Mouse (Mus musculus): ENCODE results near the gene Glis3. TPM values are rescaled to one million over a fixed set of nuclear protein-coding genes. Genes with fewer than 3 reads are reported as not detected.

The Glis3 gene
- polyA plus RNA-seq, 1 experiment from 2014 or later, result 8.5 TPM

DNA sequence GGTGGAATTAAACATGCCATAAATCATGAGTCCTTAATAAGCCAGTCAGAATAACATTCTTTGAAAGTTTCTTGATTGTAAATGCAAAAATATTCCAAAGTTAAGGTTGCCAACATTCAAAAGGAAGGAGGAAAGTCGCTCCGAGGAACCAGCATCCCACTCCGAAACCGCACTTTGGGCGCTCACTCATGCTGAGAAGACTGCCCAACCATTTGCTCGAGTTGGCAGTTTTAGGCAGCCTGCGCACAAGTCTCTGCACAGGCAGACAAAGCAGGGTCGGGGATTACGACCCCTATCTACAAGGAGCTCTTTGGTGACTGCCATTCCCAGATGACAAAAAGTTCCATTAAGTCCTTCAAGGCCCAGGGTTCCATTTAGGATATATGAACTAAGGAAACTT lies 298.4 kb downstream of the Glis3 start:
- no peaks in the 10 kb centered on the region for H3K9me3 ChIP-seq (replicated peaks)

DNA sequence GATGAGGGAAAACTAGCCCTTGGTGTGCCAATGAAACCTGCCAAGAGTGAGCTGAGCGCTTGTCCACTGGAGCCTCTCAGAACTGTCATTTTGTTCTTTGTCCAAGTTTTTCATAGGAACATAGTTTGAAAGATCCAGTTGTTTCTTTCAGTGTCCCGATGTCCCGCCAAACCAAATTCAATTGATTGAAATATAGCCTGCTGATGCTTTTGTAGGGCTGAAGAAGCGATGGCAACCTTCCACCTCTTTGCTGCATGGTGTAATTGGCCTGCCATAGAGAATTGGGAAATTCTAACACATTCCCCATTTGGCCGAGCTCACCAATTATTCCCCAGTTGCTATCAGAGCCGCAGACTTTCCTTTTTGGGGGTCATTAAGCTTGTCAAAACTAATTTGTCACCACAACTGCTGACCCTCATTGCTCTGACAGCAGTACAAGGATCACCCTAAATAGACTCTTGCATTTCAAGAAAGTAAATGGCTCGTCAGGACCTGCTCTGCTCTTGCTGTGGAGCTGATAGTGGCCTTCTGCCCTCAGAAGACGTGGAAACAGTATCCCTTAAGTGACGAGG lies 299.1 kb downstream of the Glis3 start:
- Histone ChIP-seq H3K4me1 (peaks cover 36% of the 10 kb centered on the region), H3K9ac (no peak overlapping the region), H3K36me3 (no peaks in the 10 kb centered on the region), H3K4me3 (replicated peaks) (no peak overlapping the region), H3K9me3 (replicated peaks) (no peaks in the 10 kb centered on the region), H3K4me2 (replicated peaks) (no peak overlapping the region), H3K27me3 (no peaks in the 10 kb centered on the region), H3K27ac (replicated peaks) (no peak overlapping the region)
- WGBS, result 64% methylated on average over 9 of the region's 9 CpGs
- no peak for ATAC-seq (ENCODE audit: insufficient number of reproducible peaks, low FRiP score, low TSS enrichment, low read depth)

More for the DNA sequence above, 298.4 kb downstream of the Glis3 start:
- no peaks in the 10 kb centered on the region for H3K36me3 ChIP-seq
- H3K27me3 ChIP-seq, result no peaks in the 10 kb centered on the region
- H3K27ac ChIP-seq (replicated peaks), result 0 out of 2 replicates have a peak overlapping the region, but pooled peaks have one; percentile 55
- WGBS, result 65% methylated on average over 9 of the region's 9 CpGs
- H3K4me2 ChIP-seq (replicated peaks), result no peak overlapping the region
- H3K9ac ChIP-seq, result no peak overlapping the region
- no peak overlapping the region for H3K4me3 ChIP-seq (replicated peaks)
- peaks cover 29% of the 10 kb centered on the region for H3K4me1 ChIP-seq
- ATAC-seq (ENCODE audit: insufficient number of reproducible peaks, low FRiP score, low TSS enrichment, low read depth), result no peak

DNA sequence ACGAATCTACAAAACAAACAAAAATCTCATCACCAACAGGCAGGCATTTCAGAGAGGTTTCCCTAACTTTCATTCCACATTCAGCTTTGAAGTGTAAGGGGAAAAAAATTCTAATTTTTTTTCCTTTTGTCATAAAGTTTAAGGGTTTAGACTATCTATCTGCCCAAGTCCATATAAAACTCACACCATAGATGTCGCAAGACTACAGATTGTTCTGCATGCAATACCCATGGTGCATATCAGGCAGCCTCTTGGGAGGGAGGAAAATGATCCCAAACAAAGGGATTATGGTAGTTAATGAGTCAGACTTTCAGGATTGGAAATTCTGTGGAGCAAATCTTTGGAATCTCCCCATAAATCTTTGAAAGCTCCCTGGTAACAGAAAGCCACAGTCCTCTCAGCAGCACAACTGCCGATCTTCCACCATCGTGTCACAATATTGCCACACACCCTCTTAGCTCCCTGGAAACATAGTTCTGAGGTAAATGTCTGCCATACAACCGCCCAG lies 302.0 kb downstream of the Glis3 start:
- H3K4me2 ChIP-seq (replicated peaks), result no peak overlapping the region
- no peak overlapping the region for H3K9ac ChIP-seq
- WGBS, result 82% methylated on average over 5 of the region's 5 CpGs
- peaks cover 44% of the 10 kb centered on the region for H3K4me1 ChIP-seq
- no peaks in the 10 kb centered on the region for H3K36me3 ChIP-seq
- no peak for ATAC-seq (ENCODE audit: insufficient number of reproducible peaks, low FRiP score, low TSS enrichment, low read depth)
- no peaks in the 10 kb centered on the region for H3K9me3 ChIP-seq (replicated peaks)
- no peak overlapping the region for H3K4me3 ChIP-seq (replicated peaks)
- no peaks in the 10 kb centered on the region for H3K27me3 ChIP-seq
- no peak overlapping the region for H3K27ac ChIP-seq (replicated peaks)

DNA sequence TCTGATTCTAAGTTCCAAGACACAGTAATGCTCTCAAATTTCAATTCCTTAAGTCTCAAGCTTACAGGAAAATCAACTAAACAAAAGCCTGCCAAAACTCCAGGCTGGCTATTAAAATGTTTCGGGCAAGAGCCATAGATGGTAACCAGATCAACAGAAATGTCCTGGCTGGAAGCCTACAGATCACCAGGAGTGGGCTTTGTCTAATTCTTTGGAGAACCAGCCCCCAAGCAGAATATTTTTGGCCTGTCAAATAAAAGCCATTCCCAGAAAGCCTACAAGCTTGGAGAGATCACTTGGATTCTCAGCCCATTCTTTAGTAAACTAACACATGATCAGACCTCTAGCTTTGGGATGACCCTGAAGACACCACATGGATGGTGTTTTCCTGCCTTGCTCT lies 303.5 kb downstream of the Glis3 start:
- no peaks in the 10 kb centered on the region for H3K27me3 ChIP-seq
- WGBS, result 33% methylated on average over 1 of the region's 1 CpGs
- ATAC-seq (ENCODE audit: insufficient number of reproducible peaks, low FRiP score, low TSS enrichment, low read depth), result no peak
- H3K9ac ChIP-seq, result no peak overlapping the region
- H3K9me3 ChIP-seq (replicated peaks), result no peaks in the 10 kb centered on the region
- no peaks in the 10 kb centered on the region for H3K36me3 ChIP-seq
- H3K4me3 ChIP-seq (replicated peaks), result no peak overlapping the region
- no peak overlapping the region for H3K4me2 ChIP-seq (replicated peaks)
- peak overlapping the region; percentile 39 for H3K27ac ChIP-seq (replicated peaks)
- peaks cover 30% of the 10 kb centered on the region for H3K4me1 ChIP-seq

DNA sequence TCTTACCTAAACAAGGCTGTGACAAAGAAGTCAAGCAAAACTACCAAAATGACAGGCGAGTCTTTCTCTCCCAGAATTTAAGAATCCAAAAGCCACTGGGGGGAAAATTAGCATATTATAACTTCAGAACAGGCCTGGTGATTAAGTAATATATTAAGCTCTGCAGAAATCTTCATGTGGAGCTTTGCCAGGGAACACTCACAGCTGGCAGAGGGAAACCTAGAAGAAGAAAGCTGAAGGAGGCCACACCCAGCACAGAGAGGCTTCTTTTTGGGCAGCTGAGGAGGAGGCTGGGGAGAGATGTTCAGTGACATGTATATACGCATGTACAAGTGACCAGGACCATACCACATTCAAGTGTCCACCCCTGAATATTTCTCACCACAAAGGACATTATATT lies 304.1 kb downstream of the Glis3 start:
- no peaks in the 10 kb centered on the region for H3K9me3 ChIP-seq (replicated peaks)
- no peaks in the 10 kb centered on the region for H3K36me3 ChIP-seq
- peak overlapping the region; percentile 63 for H3K27ac ChIP-seq (replicated peaks)
- no peak overlapping the region for H3K4me2 ChIP-seq (replicated peaks)
- no peak overlapping the region for H3K9ac ChIP-seq
- H3K4me1 ChIP-seq, result peaks cover 27% of the 10 kb centered on the region
- ATAC-seq (ENCODE audit: insufficient number of reproducible peaks, low FRiP score, low TSS enrichment, low read depth), result no peak
- H3K27me3 ChIP-seq, result no peaks in the 10 kb centered on the region
- whole genome bisulfite sequencing, result 53% methylated on average over 2 of the region's 2 CpGs
- H3K4me3 ChIP-seq (replicated peaks), result no peak overlapping the region

DNA sequence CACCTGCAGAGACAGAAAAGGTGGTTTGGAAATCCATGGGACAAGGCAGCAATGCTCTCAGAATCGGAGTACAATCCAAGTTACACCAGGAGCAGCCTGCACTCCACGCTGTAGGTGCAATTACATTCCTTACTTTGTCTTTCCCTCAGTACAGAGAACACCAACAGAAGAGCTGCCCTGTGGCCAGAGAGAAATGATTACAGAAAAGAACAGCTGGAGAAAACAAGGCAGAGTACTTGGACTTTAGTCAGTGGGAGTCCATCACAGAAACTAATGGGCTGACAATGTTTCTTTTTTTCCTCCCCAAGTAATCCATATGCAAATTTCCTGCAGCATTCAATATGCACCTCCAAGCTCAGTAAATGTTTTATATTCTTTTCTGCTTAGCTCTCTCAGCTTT lies 305.4 kb downstream of the Glis3 start:
- H3K4me3 ChIP-seq (replicated peaks), result no peak overlapping the region
- H3K9ac ChIP-seq, result no peak overlapping the region
- H3K9me3 ChIP-seq (replicated peaks), result no peaks in the 10 kb centered on the region
- no peaks in the 10 kb centered on the region for H3K27me3 ChIP-seq
- H3K27ac ChIP-seq (replicated peaks), result no peak overlapping the region
- no peaks in the 10 kb centered on the region for H3K36me3 ChIP-seq
- H3K4me2 ChIP-seq (replicated peaks), result no peak overlapping the region
- 72% methylated on average over 2 of the region's 2 CpGs for WGBS
- ATAC-seq (ENCODE audit: insufficient number of reproducible peaks, low FRiP score, low TSS enrichment, low read depth), result no peak
- H3K4me1 ChIP-seq, result peaks cover 27% of the 10 kb centered on the region

DNA sequence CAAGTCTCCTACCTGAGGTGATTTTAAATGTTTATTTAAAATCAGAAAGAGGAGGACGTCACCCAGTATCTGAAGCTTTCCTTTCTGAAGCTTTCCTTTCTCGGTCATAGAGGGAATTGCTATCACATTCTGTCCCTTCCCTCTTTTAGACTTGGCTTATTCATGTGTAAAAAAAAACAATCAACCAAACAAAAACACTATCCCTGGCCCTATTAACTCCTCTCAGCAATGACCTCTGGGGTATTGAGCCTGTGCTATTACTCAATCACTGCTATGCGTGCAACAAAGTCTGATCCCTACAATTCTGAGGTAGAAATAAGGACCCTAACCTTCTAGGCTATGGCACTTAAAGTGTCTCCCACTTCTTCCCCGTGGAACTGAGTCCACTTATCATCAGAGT lies 311.7 kb downstream of the Glis3 start:
- Histone ChIP-seq H3K27me3 (no peaks in the 10 kb centered on the region), H3K27ac (replicated peaks) (no peak overlapping the region), H3K9ac (no peak overlapping the region), H3K4me2 (replicated peaks) (no peak overlapping the region), H3K36me3 (no peaks in the 10 kb centered on the region), H3K9me3 (replicated peaks) (no peaks in the 10 kb centered on the region), H3K4me1 (no peaks in the 10 kb centered on the region), H3K4me3 (replicated peaks) (no peak overlapping the region)
- no peak for ATAC-seq (ENCODE audit: insufficient number of reproducible peaks, low FRiP score, low TSS enrichment, low read depth)
- WGBS, result 77% methylated on average over 4 of the region's 4 CpGs

DNA sequence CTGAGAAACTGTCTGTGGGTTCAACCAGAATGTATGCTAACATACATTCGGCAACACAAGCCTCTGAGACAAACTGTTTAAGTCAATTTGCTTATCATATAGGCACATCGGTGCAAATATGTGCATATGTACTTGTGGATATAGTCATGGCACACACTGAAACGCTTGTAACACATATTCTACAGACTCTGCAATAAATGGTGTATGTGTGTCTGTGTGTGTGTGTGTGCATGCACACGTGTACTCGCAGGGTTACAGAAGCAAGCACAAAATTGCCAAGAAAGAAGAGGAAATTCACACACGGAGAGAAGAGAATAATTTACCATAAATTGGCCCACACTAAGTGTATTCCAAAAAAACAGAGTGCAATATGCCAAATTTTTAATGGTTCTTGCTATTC lies 312.6 kb downstream of the Glis3 start:
- no peak overlapping the region for H3K9ac ChIP-seq
- H3K27me3 ChIP-seq, result no peaks in the 10 kb centered on the region
- no peaks in the 10 kb centered on the region for H3K9me3 ChIP-seq (replicated peaks)
- H3K4me3 ChIP-seq (replicated peaks), result no peak overlapping the region
- ATAC-seq (ENCODE audit: insufficient number of reproducible peaks, low FRiP score, low TSS enrichment, low read depth), result no peak
- H3K36me3 ChIP-seq, result no peaks in the 10 kb centered on the region
- 84% methylated on average over 6 of the region's 6 CpGs for WGBS
- no peak overlapping the region for H3K4me2 ChIP-seq (replicated peaks)
- H3K27ac ChIP-seq (replicated peaks), result no peak overlapping the region
- no peaks in the 10 kb centered on the region for H3K4me1 ChIP-seq

DNA sequence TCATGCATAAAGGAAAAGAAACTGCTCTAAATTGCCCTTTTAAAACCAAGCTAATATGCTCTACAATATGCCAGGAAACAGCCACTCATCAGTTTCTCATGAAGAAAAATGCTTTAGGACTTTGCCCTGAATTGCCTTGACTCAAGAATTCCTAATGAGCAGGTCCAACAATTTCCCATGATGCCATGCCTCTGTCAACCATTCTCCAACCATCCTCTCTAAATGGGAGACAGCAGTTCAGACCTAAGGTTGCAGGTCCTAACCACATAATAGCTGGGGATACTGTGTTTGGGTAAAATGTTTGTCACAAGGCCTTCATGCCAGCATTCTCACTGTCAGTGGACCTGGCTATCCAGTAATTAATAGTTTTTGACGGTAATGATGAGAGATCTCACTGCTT lies 313.1 kb downstream of the Glis3 start:
- H3K36me3 ChIP-seq, result no peaks in the 10 kb centered on the region
- H3K9ac ChIP-seq, result no peak overlapping the region
- no peaks in the 10 kb centered on the region for H3K9me3 ChIP-seq (replicated peaks)
- H3K27me3 ChIP-seq, result no peaks in the 10 kb centered on the region
- no peak for ATAC-seq (ENCODE audit: insufficient number of reproducible peaks, low FRiP score, low TSS enrichment, low read depth)
- H3K4me1 ChIP-seq, result no peaks in the 10 kb centered on the region
- H3K4me3 ChIP-seq (replicated peaks), result no peak overlapping the region
- H3K27ac ChIP-seq (replicated peaks), result no peak overlapping the region
- no peak overlapping the region for H3K4me2 ChIP-seq (replicated peaks)
- WGBS, result 83% methylated on average over 1 of the region's 1 CpGs

DNA sequence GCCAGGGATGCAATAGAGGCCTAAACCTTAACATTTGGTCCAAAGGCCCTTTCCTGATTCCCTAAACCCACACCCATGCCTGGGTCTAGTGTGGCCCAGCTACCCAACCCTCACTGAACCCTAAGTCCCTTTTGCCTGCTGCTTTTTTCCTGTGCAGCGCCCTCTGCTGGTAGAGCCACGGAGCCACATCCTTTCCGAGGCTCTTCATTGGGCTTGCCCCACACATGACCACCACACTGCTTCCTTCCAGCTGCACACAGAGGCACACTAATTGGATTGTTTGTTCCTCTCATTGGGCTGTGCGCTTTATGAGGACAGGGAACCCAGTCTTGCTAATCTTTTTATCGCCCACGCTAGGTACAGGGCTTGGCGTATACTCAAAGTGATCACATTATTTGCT lies 314.0 kb downstream of the Glis3 start:
- H3K4me2 ChIP-seq (replicated peaks), result no peak overlapping the region
- H3K27ac ChIP-seq (replicated peaks), result no peak overlapping the region
- H3K9ac ChIP-seq, result no peak overlapping the region
- no peaks in the 10 kb centered on the region for H3K36me3 ChIP-seq
- no peak for ATAC-seq (ENCODE audit: insufficient number of reproducible peaks, low FRiP score, low TSS enrichment, low read depth)
- no peaks in the 10 kb centered on the region for H3K4me1 ChIP-seq
- no peak overlapping the region for H3K4me3 ChIP-seq (replicated peaks)
- WGBS, result 55% methylated on average over 7 of the region's 7 CpGs
- no peaks in the 10 kb centered on the region for H3K9me3 ChIP-seq (replicated peaks)
- H3K27me3 ChIP-seq, result no peaks in the 10 kb centered on the region

DNA sequence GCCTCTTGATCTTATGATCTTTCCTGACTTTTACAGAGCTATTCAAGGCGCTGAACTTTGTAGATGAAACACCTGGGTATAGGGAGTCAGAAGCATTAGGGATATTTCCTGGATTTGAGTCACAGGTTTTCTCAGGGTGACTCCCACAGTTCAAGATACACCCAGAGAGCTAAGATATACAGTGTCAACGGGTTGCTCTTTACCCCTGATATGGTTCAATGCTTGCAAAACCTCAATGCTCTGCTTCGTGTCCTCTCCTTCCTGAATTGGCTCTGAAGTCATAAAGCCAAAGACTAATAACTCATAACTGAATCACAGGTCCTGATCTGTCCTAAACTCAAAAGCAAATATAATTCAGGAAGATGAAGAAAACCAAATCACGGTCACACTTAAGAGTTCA lies 319.0 kb downstream of the Glis3 start:
- no peaks in the 10 kb centered on the region for H3K27me3 ChIP-seq
- 82% methylated on average over 4 of the region's 4 CpGs for WGBS
- H3K36me3 ChIP-seq, result no peaks in the 10 kb centered on the region
- no peak overlapping the region for H3K27ac ChIP-seq (replicated peaks)
- H3K4me1 ChIP-seq, result 0 out of 2 replicates have a peak, but pooled peaks cover 3% of the 10 kb centered on the region
- H3K4me3 ChIP-seq (replicated peaks), result no peak overlapping the region
- no peaks in the 10 kb centered on the region for H3K9me3 ChIP-seq (replicated peaks)
- ATAC-seq (ENCODE audit: insufficient number of reproducible peaks, low FRiP score, low TSS enrichment, low read depth), result no peak
- H3K4me2 ChIP-seq (replicated peaks), result no peak overlapping the region
- no peak overlapping the region for H3K9ac ChIP-seq

DNA sequence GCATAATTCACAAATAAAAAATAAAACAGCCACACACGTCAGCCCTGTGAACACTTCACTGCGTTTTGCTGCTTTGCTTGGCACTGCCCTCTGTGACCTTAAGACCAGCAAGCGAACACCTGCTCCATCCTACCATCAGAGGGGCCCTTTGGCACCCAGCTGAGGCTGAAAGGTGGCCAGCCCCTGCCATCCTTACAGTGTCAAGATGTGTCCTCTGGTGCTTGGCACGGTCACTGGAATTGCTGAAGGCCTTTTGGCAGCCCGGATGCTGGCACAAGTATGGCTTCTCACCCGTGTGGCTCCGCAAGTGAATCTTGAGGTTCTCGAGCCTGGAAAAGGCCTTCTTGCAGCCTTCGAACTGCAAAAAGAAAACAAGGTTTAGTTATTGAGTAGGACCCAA lies 322.3 kb downstream of the Glis3 start:
- Histone ChIP-seq H3K27ac (replicated peaks) (no peak overlapping the region), H3K4me2 (replicated peaks) (no peak overlapping the region), H3K4me1 (peaks cover 13% of the 10 kb centered on the region; the same call in 1 of the 2 replicates), H3K4me3 (replicated peaks) (no peak overlapping the region), H3K36me3 (no peaks in the 10 kb centered on the region), H3K27me3 (no peaks in the 10 kb centered on the region), H3K9me3 (replicated peaks) (no peaks in the 10 kb centered on the region), H3K9ac (no peak overlapping the region)
- 80% methylated on average over 9 of the region's 9 CpGs for WGBS
- no peak for ATAC-seq (ENCODE audit: insufficient number of reproducible peaks, low FRiP score, low TSS enrichment, low read depth)
